Mouse (Mus musculus): ENCODE data around the gene Tnfaip8l3. TPM values are rescaled to one million over a fixed set of nuclear protein-coding genes. Genes with fewer than 3 reads are reported as not detected.

Gene Tnfaip8l3
- not detected for total RNA-seq (2021)
- long read RNA-seq, experiment 1, result 0 reads
- long read RNA-seq, experiment 2, result 0 reads

DNA sequence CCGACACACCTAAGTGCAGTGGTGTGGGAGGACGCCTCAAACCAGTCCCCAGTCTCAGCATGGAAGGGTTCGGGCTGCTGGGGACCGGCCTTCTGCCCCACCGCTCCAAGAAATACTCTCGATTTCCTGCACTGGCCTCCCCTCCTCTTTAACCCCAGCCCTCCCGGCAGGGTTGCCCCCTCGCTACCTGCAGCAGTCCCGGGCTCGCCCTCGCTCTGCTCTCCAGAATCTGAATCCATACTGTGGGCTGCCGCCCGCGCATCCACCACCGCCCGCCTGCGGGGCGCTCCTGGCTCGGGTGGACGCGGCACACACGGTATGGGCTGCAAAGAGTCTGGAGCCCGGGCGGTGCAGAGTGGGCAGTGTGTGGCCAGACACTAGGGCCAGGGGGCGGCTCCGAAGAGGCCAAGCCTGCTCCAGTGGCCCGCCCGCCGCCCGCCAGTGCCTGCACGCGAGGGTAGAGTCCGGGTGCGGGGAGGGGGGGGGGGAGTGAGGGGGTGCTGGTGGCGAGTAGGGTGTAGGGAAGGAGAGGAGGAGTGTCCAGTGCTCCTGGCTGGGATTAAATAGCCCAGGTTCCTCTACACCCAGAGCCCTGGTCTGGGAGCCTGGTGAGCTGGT is at the start of gene Tnfaip8l3:
Tnfaip8l3 (minus strand) TSS at position 357 of the 618 bp plus-strand sequence.
- intact Hi-C loops (cut with DNase I), result no loop called here
- DNase-seq, result peak; percentile 19 to 35

DNA sequence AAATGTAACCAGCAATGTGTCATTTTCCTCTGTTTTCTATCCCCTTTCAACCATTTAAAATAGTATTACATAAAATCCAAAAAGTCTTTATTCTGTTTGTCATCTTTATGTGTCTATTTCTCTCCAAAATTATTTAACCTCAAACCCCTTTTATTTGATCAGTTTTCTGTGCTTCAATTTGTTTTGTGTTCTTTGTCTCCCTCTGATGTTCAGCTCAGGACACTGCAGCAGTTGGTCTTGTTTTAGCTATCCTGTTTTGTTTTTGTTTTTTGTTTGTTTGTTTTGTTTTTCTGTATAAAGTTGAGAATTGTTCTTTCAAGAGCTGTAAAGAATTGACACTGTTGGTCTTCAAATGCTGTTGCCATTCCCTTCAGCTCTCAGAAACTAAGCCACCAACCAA is 44.5 kb upstream of the Tnfaip8l3 start:
- intact Hi-C loops (cut with DNase I), result loop anchor here (5.0 kb wide), 1 partner anchor 120 kb away; no protein-coding TSS in a partner anchor
- DNase-seq, result no peak

DNA sequence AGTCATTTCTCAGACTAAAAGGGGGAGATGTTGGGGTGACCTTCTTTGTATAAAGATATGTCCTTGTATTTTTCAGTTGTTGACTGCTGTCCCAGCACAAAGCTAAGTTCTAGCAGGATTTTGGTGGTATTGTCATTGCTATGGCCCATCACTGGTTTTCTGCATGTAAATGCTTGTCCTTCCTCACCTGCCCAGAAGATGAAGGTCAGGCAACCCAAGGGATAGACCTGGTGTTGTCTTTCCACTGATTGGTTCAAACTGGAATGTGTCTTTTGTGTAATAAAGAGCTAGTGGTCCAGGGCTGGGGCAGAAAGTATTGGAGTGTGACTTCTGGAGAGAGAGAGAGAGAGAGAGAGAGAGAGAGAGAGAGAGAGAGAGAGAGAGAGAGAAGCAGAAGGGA is 30.4 kb upstream of the Tnfaip8l3 start:
- no peak for DNase-seq
- intact Hi-C loops (cut with DNase I), result no loop called here

DNA sequence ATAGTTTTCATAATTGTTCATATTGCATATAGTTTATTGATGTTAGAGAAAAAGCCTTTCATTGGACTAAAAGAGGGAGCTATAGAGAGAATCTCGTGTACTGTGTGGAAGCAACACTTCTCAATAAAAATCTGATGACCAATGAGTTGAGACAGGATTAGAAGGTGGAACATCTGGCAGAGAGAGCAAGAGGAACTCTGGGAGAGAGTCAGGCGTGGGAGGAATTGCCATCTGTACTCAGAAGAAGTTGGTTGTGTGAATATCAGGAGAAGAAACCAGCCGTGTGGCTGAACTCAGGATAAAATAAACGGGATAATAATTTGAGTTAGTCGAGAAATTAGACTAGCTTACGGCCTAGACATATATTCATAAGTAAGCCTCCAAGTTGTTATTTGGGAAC is 28.9 kb upstream of the Tnfaip8l3 start:
- intact Hi-C loops (cut with DNase I), result no loop called here

GRCm38 (mm10) chr9:54084245-54084644 is 16.1 kb upstream of the Tnfaip8l3 start:
- no peak for DNase-seq
- intact Hi-C loops (cut with DNase I), result no loop called here

More for the DNA sequence above, 28.9 kb upstream of the Tnfaip8l3 start:
- no peak for DNase-seq

DNA sequence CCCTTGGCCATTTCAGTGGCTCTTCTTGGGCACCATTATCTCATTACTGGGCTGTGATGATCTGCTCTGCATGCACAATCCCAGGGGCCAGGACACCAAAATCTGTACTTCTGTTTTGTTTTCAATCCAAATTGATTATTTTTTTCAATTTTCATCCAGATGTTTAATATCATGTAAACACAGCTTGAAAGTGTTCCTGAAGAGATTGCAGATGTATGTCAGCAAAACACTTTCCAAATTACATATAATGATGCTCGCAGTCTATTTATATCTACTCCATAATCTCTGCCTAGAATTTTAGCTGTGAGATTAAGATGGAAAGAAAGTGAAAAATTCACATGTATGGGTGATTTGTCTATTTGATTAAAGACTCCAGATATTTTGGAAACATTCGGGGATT is 9.6 kb upstream of the Tnfaip8l3 start:
- no peak for DNase-seq
- intact Hi-C loops (cut with DNase I), result no loop called here

DNA sequence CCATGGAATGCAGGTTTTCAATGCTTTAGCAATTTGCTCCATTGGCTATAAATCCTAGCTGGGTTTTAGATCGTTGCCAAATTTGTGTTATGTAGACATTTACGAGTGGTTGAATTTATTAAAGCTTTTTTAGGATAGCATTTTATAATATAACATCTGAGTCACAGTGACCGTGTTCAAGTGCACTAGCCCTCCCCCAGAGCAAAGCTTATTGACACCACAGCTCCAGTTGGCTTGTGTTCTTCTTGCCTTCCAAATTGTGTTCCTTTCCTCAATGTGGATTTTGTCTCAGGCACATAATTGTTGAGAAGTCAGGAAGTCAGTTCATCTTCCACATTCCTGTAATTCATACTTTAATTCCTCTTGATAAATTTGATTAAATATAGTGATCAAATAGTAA is 6.7 kb upstream of the Tnfaip8l3 start:
- intact Hi-C loops (cut with DNase I), result no loop called here
- DNase-seq, result no peak

DNA sequence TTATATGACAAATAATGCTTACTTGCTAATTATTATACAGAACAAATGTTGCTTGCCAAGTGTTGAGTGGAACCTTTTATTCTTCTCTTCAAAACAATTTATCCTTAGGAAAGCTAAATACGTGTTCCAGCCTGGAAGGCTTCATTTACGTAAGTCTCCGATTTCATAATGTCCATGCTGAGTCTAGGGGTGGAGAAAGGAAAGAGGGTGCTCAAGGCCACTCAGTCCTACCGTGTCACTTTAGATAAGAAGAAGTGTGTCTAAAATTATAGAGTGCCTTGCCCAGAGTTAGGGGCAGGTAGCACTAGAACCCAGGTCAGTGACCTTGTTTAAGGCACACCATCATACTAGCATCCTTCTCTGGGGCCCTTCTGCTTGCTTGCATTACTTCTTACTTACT is 5.5 kb upstream of the Tnfaip8l3 start:
- DNase-seq, result no peak
- intact Hi-C loops (cut with DNase I), result no loop called here

DNA sequence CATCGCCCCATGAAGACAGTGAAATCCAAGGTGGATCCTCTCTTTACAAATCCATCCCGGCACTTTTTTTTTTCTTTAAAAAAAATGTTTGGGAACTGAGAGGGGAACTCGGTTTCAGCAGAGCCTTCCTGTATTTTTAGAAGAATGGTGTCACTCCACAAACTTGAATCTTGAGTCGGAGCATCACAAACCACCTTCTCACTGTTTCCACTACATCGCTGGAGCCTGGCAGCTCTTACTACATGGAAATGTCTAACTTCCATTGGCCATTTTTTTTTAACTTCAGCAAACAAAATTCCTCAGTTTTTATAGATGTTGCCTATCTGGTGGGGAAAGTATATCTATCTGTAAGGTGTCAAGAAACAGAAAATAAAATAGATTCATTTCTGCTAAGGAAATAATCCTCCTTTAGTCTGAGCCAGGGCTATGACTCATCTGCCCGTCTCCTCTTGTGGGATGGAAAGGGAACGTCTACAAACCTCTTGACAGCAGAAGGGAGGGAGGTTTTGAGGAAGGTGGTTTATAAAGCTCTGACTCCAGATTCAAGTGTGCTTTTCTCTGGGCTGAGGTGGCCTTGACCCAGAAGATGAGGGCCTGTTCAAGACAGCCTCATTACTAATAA is 3.4 kb upstream of the Tnfaip8l3 start:
- DNase-seq, result no peak
- intact Hi-C loops (cut with DNase I), result no loop called here

DNA sequence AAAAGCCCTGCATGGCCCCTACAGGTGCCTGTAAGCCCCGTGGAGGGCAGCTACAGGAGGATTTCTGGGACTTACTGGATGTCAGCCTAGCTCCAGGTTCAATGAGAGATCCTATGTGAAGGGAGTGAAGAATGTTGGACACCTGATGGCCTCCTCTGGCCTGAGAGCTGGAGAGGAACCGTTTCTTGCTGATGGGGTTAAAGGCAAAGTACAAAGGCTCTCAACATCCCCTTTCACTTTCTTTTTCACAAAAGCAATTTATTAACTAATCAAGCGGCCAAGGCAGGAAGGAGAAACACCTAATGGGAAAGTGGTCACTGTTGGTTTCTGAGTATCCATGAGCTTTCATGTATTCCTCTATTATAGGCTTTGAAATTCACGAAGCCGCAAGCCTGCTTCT is 1.0 kb upstream of the Tnfaip8l3 start:
- intact Hi-C loops (cut with DNase I), result no loop called here
- DNase-seq, result no peak

DNA sequence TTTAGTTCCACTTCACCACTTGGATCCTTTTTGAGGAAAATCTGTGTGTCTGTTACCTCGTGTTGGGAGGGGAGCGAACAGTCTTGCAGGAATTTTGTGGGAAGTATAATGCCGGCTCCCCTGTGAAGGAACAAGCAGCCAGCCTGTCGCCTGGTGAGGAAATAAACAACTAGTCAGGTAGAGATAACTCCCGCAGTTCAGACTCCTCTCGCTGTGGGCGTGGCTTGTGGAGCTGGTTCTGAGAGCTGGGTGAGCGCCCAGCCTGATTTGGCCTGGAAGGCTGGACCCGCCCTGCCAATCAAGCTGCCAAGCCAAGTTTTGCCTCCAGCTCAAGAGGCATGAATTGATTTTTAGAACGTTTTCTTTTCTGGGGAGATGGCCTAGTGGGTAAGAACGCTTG is 589 bp upstream of the Tnfaip8l3 start:
- peak; percentile 49 to 59 for DNase-seq
- intact Hi-C loops (cut with DNase I), result no loop called here

- intact Hi-C loops (cut with DNase I), result no loop called here
- no peak for DNase-seq
Observed at GRCm38 (mm10) chr9:54067642-54068031, 551 bp downstream of the Tnfaip8l3 start.

DNA sequence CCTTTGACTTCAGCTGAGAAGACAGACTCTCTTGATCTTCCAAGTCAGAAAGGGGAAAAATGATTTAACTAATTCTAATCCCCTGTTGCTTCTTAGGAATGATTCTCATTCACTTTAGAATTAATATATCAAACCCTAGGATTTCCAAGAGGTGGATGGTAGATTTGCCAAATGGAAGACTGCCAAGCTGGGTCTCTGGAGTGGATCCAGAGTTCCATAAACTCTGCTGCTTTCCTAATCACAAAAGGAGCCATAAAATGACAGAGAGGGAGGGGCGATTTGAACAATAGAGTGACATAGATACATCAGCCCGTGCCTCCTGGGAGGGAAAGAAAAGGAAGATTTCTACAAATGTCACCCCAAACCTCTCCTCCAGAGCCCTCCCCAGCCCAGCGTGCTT is 3.4 kb downstream of the Tnfaip8l3 start:
- intact Hi-C loops (cut with DNase I), result no loop called here
- DNase-seq, result no peak

- DNase-seq, result no peak
- intact Hi-C loops (cut with DNase I), result no loop called here
Observed at GRCm38 (mm10) chr9:54063655-54064054, 4.5 kb downstream of the Tnfaip8l3 start.

DNA sequence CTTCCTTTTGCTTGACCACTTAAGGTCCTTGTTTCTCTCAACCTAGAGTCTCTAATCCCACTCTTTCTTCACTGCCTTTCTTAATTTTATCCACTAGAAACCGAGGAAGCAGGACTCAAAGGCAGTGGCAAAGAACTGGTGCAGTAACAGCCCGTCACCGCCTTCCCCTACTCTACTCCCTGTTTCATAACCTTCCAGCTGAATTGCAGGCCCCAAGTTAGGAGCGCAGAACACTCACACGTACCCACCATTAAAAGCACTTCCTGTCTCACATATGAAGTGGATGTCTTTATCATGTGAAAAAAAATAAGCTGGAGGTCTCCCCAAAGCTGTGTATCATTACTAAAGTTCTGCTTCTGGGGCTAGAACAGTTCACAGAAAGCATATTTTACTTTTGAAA is 6.5 kb downstream of the Tnfaip8l3 start:
- intact Hi-C loops (cut with DNase I), result no loop called here
- no peak for DNase-seq

- no peak for DNase-seq
- intact Hi-C loops (cut with DNase I), result no loop called here
Observed at GRCm38 (mm10) chr9:54051298-54052068, 16.7 kb downstream of the Tnfaip8l3 start.

GRCm38 (mm10) chr9:54048978-54049377 is 19.2 kb downstream of the Tnfaip8l3 start:
- intact Hi-C loops (cut with DNase I), result no loop called here
- DNase-seq, result no peak

GRCm38 (mm10) chr9:54043067-54043466 is 25.1 kb downstream of the Tnfaip8l3 start:
- intact Hi-C loops (cut with DNase I), result no loop called here
- DNase-seq, result no peak

- intact Hi-C loops (cut with DNase I), result no loop called here
Observed at GRCm38 (mm10) chr9:54037717-54038116, 30.5 kb downstream of the Tnfaip8l3 start.

GRCm38 (mm10) chr9:54034691-54035090 is 33.5 kb downstream of the Tnfaip8l3 start:
- DNase-seq, result no peak
- intact Hi-C loops (cut with DNase I), result no loop called here

More at GRCm38 (mm10) chr9:54037717-54038116, 30.5 kb downstream of the Tnfaip8l3 start:
- DNase-seq, result no peak

DNA sequence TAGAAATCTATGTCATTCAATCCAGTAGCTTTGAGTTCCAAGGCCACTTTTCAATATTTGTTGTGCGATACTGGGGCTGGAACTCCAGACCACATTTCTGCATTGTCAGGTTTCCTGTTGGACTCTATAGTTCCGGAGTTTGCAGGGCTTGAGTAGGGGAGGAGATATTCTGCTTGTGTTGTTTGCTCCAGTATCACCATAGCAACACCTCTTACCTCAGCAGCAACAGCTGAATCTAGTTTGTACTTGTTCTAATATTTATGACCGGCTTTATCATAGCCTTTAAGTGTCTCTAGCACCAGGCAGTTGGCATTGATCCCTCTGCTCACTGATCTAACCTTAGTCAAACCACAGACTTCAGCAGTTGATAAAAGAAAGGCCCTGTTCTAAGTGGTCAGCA is 45.4 kb downstream of the Tnfaip8l3 start:
- intact Hi-C loops (cut with DNase I), result no loop called here

GRCm38 (mm10) chr9:53994528-53994927 is 73.7 kb downstream of the Tnfaip8l3 start:
- intact Hi-C loops (cut with DNase I), result loop anchor here (5.0 to 10.0 kb wide), 4 partner anchors 102 to 420 kb away; no protein-coding TSS in a partner anchor
- no peak for DNase-seq

More for the DNA sequence above, 45.4 kb downstream of the Tnfaip8l3 start:
- no peak for DNase-seq
